Mouse (Mus musculus) retina, adult 2 months (tissue): ENCODE results near the gene Chn2.

Experiments
- DNase-seq: peaks from one replicate; pipeline ENCODE4 v3.0.0-alpha.2; 2012; ENCODE audit warnings: low read depth, low spot score

Chn2 gene

DNA sequence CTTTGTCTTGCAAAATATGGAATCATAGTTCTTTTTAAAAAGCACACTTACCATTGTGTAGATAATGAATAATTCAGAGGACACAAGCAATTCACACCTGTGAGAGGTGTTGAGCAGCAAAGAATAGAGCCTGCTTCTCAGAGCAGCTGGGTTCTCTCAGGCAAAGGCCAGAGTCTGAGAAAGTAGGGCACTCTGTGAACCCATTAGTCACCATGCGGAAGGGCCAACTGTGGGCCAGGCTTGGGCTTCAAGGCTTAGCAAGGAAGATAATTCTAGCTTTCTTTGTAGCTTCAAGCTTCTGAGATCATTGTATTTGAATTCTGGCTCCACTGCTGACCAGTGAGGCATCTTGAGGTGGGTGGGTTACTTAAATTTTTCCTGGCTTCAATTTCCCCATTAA is 2.8 kb downstream of the Chn2 start:
- no peak for DNase-seq

DNA sequence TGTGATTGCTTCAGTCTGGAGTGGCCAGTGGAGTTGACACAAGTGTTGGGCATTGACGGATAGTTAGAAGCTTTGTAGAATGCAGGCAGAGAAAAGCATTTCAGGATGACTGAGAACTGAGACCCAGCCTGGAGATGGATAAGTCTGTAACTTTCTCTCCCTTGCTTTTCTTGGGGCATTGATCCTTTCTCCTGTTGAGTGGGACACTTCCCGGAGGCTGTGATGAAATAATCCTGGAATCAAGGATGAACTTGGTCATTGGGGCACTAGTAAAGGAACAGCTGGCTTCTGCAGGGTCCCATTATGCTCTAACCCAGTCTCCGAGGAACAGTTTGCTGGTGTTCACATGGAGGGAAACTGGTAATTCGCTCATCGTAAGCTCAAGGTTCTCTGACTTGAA is 4.2 kb downstream of the Chn2 start:
- DNase-seq: no peak

DNA sequence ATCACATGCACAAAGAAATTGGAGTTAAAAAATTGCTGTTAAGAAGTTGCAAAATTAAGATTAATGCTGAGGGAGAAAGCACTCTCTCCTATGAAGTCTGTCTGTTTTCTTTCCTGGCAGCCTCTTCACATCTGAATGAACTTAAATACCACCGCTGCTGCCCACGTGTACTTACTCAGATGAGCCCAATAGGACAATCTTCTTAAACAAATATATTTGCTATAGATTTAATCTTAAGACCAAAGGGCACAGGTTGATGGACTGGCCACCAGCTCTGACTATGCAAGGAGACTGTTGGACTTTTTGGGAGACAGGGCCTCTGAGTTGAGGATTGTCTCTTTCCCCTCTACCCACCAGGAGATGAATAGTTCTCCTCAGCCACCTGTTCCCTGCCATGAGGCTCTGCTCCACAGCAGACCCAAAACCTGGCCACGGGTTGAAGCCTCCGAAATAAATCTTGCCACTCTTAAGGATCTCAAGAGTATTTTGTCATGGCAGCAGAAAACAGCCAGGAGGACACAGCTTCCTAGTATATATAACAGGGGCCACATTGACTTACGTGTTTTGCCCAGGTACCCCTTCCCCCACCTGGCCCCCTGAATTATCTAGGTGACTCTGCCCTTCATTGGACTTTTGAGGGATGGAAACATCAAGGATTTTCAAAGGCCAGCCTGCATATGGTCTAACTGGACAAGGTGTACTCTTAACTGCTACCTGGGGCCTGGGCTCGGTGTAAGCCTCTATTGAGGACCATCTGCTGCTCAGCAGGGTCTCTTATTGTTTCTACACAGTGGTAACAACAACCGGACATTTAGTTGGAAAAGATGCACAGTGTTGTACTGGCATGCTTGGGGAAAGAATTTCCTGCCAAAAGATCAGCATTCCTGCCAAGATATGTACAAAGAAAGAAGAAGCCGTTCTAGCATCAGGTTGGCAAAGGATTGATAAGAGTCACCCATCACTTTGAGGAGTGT is 6.7 kb downstream of the Chn2 start:
- DNase-seq: no peak

DNA sequence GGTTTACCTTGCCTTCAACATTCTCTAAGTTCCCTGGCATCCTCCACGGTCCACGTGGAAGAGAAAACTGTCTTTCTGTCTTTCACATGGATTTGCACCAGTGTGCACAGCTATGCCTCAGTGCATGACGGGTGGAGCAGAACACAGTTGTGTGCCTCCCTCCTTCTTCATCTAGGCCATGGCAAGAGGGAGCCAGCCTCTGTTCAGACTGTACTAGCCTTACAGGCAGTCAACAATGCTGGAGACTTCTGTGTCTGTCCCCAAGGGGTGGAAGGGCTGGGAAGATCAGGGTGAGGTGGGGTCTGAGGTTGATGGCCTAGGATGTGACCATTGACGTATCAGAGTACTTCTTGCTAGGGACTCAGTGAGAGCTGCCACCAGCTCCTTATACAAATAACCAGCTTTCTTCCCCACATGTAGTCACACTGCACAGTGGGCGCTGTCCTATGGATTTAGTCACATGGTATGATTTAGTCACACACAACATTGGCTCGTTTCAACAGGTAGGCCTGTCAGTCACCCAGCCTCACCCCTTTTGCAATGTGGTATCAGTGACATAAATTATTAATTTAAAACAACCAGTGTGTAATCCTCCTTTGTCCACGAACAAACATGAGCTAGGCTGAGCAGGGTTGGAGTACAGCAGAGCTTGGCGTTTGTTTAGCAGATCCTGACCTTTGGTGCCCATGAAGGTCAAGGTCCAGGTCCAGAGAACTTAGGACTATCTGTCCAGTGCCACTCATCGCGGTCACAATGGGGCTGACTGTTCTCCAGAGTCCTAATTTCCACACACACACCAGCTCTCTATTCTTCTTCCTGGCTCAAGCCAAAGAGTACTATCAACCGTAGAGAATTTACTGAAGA is 7.8 kb downstream of the Chn2 start:
- DNase-seq: no peak

DNA sequence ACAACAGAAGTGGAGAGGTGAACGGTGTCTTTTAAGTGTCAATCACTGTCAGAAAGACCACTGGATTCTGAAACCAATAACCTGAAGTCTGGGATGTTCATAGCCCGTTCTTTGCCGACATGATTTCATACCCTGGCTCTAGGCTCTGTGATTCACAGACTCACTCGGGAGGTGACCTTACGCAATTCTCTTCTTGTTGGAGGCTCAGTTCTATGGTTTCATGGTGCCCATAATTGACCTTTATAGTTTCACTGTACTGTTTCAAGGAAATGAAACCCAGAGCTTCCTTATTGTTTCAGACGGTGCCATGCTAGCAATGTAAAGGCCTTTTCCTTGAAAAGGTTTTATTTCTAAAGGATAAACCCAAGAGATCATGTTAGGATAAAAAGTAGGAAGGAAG is 9.4 kb downstream of the Chn2 start:
- no peak for DNase-seq

DNA sequence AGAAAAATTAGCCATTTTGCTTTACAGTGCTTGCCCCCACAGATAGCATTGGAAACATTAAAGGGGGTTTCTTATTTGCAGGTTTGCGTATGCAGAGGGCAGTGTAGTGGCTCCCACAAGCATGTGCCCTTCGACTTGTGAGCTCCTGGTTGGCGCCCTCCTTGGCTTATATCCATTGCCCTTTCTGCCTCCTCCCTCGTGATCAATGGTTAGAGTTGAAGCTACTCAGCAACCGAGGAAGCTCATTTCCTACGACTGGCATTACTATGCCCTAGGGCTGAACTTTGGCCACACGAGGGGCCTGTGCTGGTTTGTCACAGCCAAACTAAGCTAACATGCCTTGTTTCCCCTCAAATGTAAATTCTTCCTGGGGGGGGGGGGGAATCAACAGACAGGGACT is 11.8 kb downstream of the Chn2 start:
- no peak for DNase-seq

DNA sequence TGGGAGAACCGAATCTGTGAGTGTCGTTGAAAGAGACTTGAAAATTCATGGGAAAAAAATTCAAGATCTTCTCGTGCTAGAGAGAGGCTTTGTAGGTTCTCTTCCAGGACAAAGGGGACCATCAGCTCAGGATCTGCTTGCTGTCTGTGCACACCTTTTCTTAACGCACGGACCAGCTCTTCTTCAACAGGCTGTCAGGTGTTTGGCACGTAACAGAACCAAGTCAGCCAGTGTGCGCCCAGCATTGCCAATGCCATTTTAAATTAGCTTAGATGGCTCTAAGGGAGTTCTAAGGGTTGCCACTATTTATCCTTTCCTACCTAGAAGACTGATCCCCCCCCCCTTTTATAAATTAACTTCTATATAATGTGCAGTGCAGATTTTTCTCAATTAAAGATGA is 12.8 kb downstream of the Chn2 start:
- no peak for DNase-seq

DNA sequence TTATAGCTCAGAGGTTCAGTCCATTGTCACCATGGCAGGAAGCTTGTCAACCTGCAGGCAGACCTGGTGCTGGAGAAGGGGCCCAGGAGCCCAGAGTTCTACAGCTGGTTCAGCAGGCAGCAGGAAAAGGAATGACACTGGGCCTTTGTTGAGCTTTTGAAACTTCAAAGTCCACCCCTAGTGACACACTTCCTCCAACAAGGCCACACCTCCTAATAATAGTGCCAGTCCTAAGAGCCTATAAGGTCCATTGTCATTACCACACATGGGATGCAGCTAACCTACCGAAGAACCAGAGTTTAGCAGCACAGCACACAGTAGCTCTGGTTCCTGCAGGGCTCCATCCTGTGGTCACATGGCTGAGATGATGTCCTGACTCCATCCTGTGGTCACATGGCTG is 13.3 kb downstream of the Chn2 start:
- no peak for DNase-seq

DNA sequence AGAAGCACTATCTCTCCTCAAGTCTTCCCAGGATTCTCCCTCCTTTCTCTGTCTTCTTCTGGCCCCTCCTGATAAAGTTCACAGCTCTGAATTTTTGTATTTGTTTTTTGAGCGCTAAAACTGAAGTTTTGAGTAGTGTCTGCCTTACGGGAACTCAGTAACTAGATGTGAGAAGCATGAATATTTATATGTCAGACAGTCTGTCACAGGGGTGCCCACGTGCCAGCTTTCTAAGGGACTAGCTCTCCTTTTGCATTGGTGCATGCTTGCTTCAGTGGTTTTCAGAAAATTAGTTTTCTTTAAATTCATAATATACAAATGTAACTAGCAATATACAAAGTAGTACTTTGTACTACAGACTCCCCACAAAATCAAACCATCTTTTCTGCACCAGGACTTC is 14.0 kb downstream of the Chn2 start:
- no peak for DNase-seq

DNA sequence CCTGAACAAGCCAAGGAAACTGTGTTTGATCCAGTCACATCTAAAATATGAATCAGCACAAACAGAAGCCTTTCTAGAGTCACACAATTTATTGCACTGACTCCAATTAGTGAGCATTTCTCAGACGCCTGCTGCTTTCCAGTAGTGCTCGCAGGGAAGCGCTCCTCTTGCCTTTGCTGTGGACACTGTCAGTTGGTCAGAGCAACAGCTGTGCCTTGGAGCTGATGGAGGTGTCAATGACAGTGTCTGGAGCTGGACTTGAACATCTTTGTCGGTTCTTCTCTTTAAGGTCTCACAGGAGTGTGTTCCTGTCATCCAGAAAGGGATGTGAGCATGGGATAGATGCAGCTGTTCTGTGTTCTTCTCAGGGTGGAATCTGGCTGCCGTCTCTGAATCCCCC is 16.0 kb downstream of the Chn2 start:
- no peak for DNase-seq

DNA sequence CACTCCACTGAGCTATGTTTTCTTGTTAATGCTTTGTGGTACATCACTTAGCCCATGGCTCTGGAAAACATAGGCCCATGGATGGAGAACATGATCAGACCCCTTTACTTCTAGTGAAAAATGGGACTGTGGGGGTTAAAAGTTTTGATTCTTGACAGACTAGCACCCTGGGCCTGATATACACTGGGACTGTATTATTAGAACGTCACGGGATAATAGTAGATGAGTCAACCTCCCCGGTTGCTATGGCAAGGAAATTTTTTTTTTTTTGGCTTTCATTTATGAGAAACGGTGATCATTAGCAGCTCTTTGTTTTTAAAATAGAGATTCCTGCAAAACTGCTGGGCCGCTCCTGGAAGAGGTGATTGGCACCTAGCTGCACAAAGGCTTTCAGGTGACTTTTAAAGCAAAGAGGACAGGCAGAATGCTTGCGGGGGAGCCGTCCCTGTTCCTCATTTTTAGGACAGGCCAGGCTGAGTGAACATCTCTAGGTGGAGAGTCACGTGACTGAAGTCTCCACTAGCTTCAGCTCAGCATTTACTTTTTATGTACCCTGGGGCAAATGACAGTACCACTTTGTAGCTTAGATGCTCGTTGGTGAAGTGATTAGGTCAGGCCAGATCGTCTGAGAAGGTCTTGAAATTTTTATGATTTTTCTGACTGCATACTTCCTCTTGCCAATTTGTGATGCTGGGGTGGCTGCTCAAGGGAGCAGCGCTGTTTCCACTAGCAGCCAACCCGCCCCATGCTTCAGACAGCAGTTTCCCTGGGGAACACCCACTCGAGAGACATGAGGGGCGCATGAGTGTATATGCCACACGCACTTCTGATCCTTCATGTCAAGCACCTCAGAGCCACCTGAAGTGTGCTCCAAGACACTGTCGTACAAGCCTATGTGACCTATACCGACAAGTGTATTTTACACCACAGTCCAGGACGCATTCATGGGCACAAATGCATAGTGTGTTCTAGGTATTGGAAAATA is 17.5 kb downstream of the Chn2 start:
- DNase-seq: no peak

DNA sequence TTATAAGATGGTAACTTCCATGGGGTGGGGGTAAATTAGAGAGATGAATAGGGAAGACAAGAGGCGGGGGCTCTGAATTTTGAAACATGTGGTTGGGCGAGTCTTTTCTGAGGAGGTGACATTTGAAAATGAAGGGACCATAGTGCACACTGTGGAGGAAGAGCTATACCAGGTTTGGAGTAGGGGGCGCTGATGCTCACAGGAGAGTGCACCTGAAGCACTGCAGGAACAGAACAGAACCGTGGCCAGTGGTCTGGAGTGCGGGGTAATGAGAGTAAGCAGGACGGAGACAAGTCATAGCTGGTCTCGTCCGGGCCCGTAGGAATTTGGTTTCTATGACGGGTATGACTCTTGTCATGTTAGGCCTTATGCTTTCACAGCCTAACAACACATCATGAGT is 18.3 kb downstream of the Chn2 start:
- DNase-seq: no peak

DNA sequence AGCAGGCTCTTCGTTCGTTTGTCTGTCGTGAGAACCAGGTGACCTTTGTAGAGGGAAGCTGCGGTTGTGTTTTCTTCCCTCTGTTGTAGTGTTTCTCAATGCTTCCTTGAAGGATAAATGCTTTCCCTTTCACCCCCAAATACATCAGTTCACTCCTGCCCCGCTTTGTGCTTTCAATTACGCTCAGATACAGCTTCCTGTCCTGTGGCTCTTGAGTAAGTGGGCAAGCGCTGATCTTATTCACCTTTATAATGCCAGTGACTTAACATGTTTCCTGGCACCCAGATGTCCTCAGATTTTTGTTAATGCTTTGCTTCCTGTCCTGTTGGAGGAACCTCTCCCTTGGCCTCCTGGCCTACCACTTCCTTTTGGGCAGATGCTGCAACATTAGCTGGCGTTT is 19.5 kb downstream of the Chn2 start:
- no peak for DNase-seq

DNA sequence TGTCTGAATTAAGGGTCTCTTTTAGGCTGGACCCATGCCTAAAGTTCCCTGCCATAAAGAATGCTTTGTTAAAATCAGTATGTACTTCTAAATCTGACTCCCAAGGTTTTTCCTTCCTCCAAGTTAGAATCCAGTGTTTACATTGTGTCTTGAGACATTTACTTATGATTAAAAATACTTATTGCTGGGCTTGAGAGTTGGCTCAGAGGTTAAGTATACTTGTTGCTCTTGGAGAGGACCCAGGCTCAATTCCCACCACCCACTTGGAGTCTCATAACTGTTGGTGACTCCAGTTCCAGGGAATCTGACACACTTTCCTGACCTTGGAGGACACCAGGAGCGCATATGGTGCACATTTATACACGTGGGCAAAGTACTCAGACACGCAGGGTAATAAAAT is 20.9 kb downstream of the Chn2 start:
- DNase-seq: no peak

DNA sequence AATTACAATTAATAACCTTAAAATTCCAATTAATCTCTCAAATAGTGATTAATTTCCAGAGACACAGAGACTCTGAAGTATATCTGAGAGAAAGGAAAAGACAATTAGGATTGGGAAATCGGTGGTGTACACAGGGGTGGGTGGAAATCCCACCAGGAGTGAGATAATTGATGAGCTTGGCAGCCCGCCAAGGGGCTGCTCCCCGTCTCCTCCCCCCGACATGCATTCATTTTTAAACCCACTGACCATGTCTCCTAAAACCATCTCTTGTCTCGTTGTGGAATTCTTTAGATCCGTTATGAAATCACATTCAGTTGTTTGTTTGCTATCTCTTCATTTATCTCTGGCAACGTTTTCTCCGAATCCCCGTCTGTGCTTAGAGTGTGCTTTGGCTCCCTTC is 22.0 kb downstream of the Chn2 start:
- DNase-seq: no peak

DNA sequence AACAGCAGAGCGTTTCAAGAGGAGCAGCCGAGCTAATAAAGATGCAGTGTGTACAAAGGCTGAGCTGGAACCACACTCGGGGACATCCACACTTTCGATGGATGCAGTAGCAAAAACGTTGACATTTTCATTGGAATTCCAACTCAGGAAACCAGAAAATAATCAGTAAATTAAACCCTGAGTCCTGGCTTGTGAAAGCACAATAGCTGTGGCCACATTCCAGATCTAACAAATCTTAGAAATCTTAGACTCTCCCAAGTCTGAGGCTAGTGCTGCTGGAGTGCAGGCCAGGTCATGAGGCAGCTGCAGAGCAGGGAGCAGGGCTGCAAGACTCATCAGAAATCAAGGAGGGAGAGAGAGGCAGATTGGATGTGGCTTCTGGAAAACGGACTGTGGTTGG is 24.5 kb downstream of the Chn2 start:
- DNase-seq: no peak

DNA sequence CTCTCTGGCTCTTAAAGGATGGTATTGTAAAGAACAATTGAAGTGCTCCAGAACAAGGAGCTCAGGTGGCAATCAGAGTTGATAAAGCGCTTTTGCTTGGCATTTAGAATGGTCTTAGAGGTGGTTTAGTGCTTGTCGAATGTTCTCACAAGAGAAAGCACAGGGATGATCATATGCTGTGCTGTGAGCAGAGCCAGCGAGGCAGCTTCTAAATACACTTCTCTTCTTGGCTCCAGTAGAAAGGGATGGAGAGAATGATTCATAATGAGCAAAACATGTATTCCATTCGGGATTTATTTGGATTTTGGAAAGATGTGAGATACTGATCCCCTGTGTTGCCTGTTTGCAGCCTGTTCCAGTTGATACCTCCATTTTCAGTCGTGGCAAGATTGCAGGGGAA is 28.0 kb downstream of the Chn2 start:
- no peak for DNase-seq

DNA sequence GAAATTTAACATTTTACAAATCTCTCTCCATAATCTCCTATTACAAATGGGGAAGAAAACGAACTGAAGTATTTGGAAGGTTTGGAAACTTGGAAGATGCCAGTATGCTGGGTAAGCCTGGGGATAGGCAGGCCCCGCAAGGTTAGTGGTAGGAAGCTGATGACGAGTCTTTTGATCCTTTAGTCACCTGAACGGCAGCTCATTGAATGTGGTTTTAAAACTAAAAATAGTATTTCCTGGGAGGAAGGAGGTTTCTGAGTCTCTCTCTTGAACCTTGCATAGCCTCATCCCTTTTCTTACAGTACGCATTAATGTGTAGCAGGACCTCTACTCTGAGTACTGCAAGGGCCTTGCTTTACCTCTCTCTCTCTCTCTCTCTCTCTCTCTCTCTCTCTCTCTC is 29.5 kb downstream of the Chn2 start:
- no peak for DNase-seq

DNA sequence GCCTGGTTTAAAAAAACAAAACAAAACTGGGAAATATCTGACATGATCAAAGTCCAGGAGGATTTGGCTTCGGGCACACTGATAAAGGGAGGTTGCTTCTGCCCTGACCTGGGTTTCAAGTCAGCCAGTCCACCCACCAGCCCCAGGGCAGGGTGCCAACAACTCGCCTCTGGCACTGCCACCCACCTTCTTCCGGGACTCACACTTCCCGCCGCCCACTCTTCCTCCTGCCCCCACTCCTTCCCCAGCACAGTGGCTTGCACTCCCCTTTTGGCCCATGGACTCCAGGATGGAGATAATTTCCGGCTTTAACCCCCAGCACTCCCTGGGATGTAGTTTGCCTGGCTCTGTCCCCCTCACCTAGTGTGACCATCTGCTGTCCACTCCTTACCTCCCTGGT is 31.4 kb downstream of the Chn2 start:
- no peak for DNase-seq

DNA sequence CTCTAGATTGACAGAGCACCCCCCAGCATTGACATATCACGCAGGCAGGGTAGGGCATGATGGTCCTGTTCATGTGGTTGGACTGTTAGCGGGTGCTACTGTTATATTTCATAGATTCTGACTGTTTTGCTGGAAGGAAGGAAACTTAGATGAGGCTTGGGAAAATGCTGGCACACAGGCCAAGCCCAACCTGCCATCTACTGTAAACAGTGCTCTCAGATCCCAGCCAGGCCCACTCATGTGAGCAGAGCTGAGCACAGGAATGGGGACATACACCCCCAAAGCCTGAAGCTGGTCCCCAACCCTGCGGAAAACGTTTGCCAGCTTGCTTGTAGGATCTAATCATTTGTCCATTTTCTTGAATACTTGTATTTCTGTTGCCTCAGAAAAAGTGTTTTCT is 32.1 kb downstream of the Chn2 start:
- no peak for DNase-seq

DNA sequence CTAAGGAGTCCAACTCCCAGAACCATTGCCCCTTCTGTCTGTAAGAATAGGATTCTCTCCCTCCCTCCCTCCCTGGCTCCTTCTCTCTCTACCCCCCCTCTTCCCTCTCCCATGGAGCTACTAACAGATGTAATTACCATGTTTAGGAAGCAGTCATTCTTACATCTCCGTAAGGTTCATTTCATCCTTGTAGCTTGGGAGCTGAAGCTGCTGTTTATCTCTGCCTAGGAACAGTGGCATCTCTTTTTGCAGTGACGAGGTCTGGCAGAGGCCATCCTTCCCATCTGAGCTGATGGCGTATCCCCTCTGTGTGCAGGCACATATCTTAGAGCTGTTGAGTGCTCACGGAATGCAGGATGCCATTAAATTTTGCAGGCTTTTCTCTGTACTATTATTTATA is 35.1 kb downstream of the Chn2 start:
- no peak for DNase-seq

DNA sequence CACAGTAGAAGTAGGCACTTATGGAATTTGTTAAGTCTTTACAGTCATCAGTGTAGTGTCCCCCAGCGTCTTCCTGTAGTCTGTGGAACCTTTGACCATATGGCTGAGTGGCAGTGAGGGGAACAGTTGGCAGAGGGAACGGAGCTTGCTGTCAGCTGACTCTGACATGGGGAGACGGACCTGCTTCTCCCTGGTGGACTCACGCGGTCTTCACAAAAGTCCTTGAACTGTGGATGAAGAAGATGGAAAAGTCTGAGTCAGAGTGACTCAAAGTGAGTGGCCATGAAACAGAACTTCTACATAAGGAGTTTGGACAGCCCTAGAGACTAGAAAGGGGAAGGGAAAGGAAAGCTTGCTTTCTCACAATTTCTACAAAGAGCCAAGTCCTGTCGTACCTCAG is 36.1 kb downstream of the Chn2 start:
- no peak for DNase-seq
